Mouse (Mus musculus): Measurements from ENCODE around the gene Endou.

GRCm38 (mm10) chr15:97767280-97768186, 36.4 kb upstream of the Endou start, which contains the start of gene Rapgef3:
- TF ChIP-seq CTCF (IDR thresholded peaks at IDR 0.05; ENCODE audit: control insufficient read depth, insufficient read depth, insufficient read length) = peak; percentile 65
- peak; percentile 4 for TF ChIP-seq MYOD1 (IDR thresholded peaks at IDR 0.05; ENCODE audit: control insufficient read depth, insufficient read length, low read depth)
- TF ChIP-seq FOSL1 (IDR thresholded peaks at IDR 0.05; ENCODE audit: insufficient read depth, low read length, poor library complexity, severe bottlenecking) = peak; percentile 24
- TF ChIP-seq MYOG (IDR thresholded peaks at IDR 0.05; ENCODE audit: control insufficient read depth, extremely low read depth, insufficient read length) = no peak
- TF ChIP-seq USF1 (IDR thresholded peaks at IDR 0.05; ENCODE audit: low read depth) = peak; percentile 54
